Mouse (Mus musculus) neural tube, embryonic 15.5 days (tissue): Measurements from ENCODE around the gene Rorc. TPM values are rescaled to one million over a fixed set of nuclear protein-coding genes. Genes with fewer than 3 reads are reported as not detected.

Experiments
- ATAC-seq: fragments of 200-750 bp; cut with Nextera tagmentation; 2 replicates; pipeline ENCODE4 v1.8.0; 2017; ENCODE audit warnings: mild to moderate bottlenecking, moderate TSS enrichment, moderate library complexity; ENCODE audit not compliant: low FRiP score
- H3K27ac ChIP-seq: fragments of 300-500 bp; sonication (generic); replicated peaks from 2 replicates; pipeline ENCODE4 v1.5.1; 2015; ENCODE audit warnings: mild to moderate bottlenecking, inconsistent platforms
- H3K27me3 ChIP-seq: fragments of 300-500 bp; sonication (generic); replicated peaks from 2 replicates; pipeline ENCODE4 v1.6.1; 2015; ENCODE audit warnings: inconsistent platforms
- H3K36me3 ChIP-seq: fragments of 300-500 bp; sonication (generic); 2 replicates; pipeline ENCODE4 v1.6.1; 2015; ENCODE audit warnings: inconsistent platforms
- H3K4me1 ChIP-seq: fragments of 300-500 bp; sonication (generic); 2 replicates; pipeline ENCODE4 v1.6.1; 2015; ENCODE audit warnings: inconsistent platforms
- H3K4me2 ChIP-seq: fragments of 300-500 bp; sonication (generic); 2 replicates; pipeline ENCODE4 v1.6.1; 2015; ENCODE audit warnings: inconsistent platforms, mild to moderate bottlenecking, moderate library complexity
- H3K4me3 ChIP-seq: fragments of 300-500 bp; sonication (generic); replicated peaks from 2 replicates; pipeline ENCODE4 v1.5.1; 2015; ENCODE audit warnings: mild to moderate bottlenecking, inconsistent platforms
- H3K9ac ChIP-seq: fragments of 300-500 bp; sonication (generic); replicated peaks from 2 replicates; pipeline ENCODE4 v1.6.1; 2015; ENCODE audit warnings: mild to moderate bottlenecking, inconsistent platforms
- H3K9me3 ChIP-seq: fragments of 300-500 bp; sonication (generic); replicated peaks from 2 replicates; pipeline ENCODE4 v1.6.1; 2016; ENCODE audit warnings: inconsistent platforms
- WGBS: fragments of 180-500 bp; shearing (Covaris S2); methylation state at CpG from one replicate; pipeline ENCODE4 v1.1.7; 2015; ENCODE audit warnings: mixed read lengths; 5-methylcytosine and 5-hydroxymethylcytosine counted together
- polyA plus RNA-seq: library from polyadenylated mRNA; unstranded; fragments of >200 nt; fragmentation: Nextera tagmentation; extraction: Ambion mirVana; gene quantifications from 2 replicates; pipeline ENCODE4 v1.2.1, GENCODE M21; 2015

The Rorc gene
- polyA plus RNA-seq, 1 experiment from 2014 or later = 0.31 TPM

DNA sequence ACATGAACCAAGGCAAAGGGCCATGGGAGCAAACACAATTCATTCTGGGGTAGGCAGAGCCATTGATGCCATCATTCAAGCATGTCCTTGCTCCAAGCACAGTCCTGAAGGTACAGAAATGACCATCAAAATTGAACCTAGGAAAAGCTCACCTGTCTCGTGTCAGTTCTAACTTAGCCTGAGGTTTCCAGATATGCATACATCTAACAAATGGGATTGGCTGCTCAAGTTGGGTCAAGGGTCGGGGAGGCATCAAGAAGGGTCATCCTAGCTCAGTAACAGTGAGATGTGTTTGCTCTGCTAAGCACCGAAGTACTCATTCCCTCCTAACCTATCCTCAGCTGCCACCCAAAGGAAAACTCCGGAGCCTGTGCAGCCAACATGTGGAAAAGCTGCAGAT is 24.3 kb downstream of the Rorc start:
- Histone ChIP-seq H3K36me3 (no peaks in the 10 kb centered on the region), H3K9me3 (no peaks in the 10 kb centered on the region), H3K27ac (no peak overlapping the region), H3K4me3 (no peak overlapping the region), H3K9ac (no peak overlapping the region), H3K4me2 (no peak overlapping the region), H3K4me1 (peaks cover 31% of the 10 kb centered on the region), H3K27me3 (peaks cover 17% of the 10 kb centered on the region)
- WGBS = 86% methylated on average over 4 of the region's 4 CpGs
- no peak for ATAC-seq

DNA sequence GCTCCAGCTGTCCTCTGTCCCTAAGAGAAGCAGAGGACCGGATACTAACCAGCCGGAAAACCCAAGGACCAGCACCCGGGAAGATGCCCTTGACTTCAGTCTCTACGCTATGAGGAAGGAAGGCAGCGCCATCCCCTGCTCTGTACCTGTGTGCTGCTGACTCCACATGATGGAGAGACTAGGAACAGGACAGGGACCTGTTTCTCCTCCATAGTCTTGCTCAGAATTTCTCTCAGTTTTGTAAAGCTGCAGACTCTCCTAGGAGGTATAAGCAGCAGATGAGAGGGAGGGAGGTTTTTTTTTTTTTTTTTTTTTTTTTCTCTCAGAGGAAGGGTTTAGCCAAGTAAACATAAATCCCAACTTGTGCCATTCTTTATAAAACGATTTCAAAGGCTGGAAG is 25.6 kb downstream of the Rorc start, which contains the start of gene Lingo4:
Gene Lingo4, plus strand, starts transcription at position 301 of the 400 bp plus-strand sequence.
- Histone ChIP-seq H3K27me3 (peaks cover 17% of the 10 kb centered on the region), H3K27ac (peak within 1 kb of the TSS; percentile 62), H3K4me1 (peaks cover 28% of the 10 kb centered on the region), H3K4me3 (peak within 1 kb of the TSS; percentile 40), H3K9me3 (no peaks in the 10 kb centered on the region), H3K9ac (peak within 1 kb of the TSS; percentile 51), H3K4me2 (peak within 1 kb of the TSS; percentile 73), H3K36me3 (no peaks in the 10 kb centered on the region)
- 74% methylated on average over 6 of the region's 6 CpGs for WGBS
- no peak for ATAC-seq

DNA sequence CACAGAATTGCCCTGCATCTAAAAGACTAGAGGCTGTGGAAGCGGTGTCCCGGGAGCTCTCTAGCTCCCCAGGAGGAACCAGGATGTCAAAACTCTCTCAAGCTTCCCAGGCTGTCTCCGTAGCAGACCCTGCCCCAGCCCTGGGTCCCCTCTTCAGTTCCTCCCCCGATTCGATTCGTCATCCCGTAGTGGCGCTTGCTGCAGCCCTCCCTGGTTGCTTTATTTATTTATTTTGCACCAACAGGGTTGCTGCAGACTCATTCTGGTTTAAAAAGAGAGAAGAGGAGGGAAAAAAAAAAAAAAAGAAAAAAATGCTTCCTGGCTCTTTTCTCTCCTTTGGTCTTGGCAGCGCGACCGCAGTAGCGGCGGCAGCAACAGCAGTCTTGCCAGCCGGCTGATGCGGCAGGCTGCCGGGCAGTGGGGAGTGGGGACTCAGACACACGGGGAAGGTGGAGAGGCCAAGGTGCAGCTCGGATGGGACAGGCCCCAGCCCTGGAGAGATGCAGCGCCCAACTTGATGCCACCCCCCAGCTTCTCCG is 26.4 kb downstream of the Rorc start:
- H3K27ac ChIP-seq = peak overlapping the region; percentile 62
- under 1% methylated on average over 20 of the region's 20 CpGs for WGBS
- H3K36me3 ChIP-seq = no peaks in the 10 kb centered on the region
- H3K9ac ChIP-seq = peak overlapping the region; percentile 51
- peaks cover 17% of the 10 kb centered on the region for H3K27me3 ChIP-seq
- H3K4me2 ChIP-seq = peak overlapping the region; percentile 73
- no peaks in the 10 kb centered on the region for H3K9me3 ChIP-seq
- ATAC-seq = peak; percentile 78
- peaks cover 28% of the 10 kb centered on the region for H3K4me1 ChIP-seq
- H3K4me3 ChIP-seq = peak overlapping the region; percentile 40

DNA sequence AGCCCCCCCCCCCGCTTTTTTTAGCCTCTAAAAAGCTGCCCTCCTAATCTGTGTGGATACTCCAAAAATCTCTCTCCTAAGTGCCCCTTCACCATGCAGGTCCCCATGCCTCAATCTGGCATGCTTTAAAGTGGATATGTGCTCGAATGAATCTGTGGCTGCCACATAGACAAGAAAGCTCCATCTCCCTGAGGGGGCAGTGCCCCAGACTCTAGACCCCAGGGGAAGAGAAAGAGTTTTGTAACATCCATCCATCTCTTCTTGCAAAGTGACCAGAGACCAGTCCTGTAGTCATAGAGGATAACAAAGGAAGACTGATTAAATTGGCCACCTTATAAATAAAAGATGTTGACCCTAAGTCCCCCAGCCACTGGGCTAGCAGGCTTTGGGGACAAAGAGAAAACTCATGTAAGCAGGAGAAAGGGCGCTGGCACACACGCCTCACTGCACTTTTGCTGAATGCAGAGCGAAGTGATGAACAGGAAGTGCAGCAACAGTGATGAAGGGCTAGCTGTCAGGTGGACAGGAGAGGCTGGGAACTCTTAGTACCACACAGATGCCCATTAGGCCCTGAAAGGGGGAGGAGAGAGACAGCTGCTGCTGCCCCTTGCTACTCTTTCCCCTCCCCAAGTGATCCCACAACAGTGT is 27.2 kb downstream of the Rorc start:
- H3K27ac ChIP-seq = no peak overlapping the region
- H3K27me3 ChIP-seq = peaks cover 17% of the 10 kb centered on the region
- peak overlapping the region; percentile 73 for H3K4me2 ChIP-seq
- H3K9me3 ChIP-seq = no peaks in the 10 kb centered on the region
- peaks cover 36% of the 10 kb centered on the region for H3K4me1 ChIP-seq
- 20% methylated on average over 5 of the region's 5 CpGs for WGBS
- H3K36me3 ChIP-seq = no peaks in the 10 kb centered on the region
- no peak overlapping the region; the same call in 1 of the 2 replicates for H3K9ac ChIP-seq
- H3K4me3 ChIP-seq = peak overlapping the region; percentile 40
- ATAC-seq = peak; percentile 12

DNA sequence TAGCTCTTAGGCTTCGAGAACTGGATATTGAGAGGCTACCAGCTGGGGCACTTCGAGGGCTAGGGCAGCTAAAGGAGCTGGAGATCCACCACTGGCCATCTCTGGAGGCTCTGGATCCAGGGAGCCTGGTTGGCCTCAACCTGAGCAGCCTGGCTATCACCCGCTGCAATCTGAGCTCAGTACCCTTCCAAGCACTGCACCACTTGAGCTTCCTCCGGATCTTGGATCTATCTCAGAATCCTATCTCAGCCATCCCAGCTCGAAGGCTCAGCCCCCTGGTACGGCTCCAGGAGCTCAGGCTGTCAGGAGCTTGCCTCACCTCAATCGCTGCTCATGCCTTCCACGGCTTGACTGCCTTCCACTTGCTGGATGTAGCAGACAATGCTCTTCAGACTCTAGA is 29.9 kb downstream of the Rorc start:
- Histone ChIP-seq H3K4me3 (no peak overlapping the region), H3K27ac (no peak overlapping the region), H3K4me1 (peaks cover 39% of the 10 kb centered on the region), H3K27me3 (peaks cover 11% of the 10 kb centered on the region), H3K4me2 (no peak overlapping the region), H3K36me3 (no peaks in the 10 kb centered on the region), H3K9ac (no peak overlapping the region), H3K9me3 (no peaks in the 10 kb centered on the region)
- no peak for ATAC-seq
- 79% methylated on average over 8 of the region's 8 CpGs for WGBS

DNA sequence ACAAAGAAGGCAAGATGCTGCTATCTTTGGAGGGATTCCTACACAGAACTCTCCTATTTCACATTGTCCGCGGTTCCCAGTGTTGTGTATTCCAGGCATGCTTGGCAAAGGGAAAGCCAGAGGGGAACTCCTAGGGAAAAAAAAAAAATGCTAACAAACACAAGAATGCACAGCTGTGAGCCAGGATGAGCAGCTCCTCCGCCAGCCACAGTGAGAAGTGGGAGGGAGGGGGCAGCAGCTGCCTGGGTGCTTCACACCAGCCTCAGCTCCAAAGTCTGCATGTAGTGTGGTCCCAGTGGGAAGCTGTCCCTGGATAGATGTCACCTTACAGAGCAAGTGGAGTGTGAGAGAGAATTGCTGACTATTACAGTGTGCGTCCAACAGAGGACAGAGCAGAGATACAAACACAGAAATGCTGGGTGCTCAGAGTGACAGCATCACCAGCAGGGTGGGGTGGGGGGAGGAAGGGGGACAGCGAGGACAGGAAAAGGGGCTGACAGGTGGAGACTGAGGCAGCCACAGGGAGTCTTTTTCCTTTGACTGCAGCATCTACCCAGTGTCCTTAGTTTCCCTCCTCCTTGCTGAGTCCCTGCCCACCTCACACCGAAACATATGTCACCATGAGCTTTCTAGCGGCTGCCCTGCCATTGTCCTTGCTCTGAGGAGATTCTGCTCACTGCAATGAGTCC is 31.9 kb downstream of the Rorc start:
- peak; percentile 27; the same call in 1 of the 2 replicates for ATAC-seq
- Histone ChIP-seq H3K27ac (peak overlapping the region; percentile 20), H3K27me3 (peaks cover 5% of the 10 kb centered on the region; the same call in 1 of the 2 replicates), H3K4me1 (peaks cover 23% of the 10 kb centered on the region), H3K9ac (no peak overlapping the region), H3K4me3 (no peak overlapping the region), H3K4me2 (no peak overlapping the region), H3K9me3 (no peaks in the 10 kb centered on the region), H3K36me3 (no peaks in the 10 kb centered on the region)
- WGBS = 32% methylated on average over 7 of the region's 7 CpGs

DNA sequence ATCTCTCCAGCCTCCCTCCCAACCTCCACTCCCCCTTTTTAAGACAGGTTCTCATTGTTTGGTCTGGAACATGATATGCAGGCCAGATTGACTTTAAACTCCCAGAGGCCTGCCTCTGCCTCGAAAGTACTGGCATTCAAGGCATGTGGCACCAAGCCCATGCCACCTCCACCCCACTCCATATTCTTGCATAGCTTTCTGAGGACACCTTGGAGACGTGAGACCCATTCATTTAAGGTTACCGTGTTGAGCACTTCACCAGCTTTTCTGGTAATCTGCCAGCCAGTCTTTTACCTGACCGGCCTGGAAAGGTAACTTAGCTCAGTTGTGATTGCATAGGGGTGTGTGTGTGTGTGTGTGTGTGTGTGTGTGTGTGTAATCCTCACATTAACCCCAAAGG is 33.0 kb downstream of the Rorc start:
- no peak for ATAC-seq
- Histone ChIP-seq H3K36me3 (no peaks in the 10 kb centered on the region), H3K4me1 (peaks cover 15% of the 10 kb centered on the region), H3K9ac (no peak overlapping the region), H3K4me2 (no peak overlapping the region), H3K27me3 (peaks cover 5% of the 10 kb centered on the region; the same call in 1 of the 2 replicates), H3K9me3 (no peaks in the 10 kb centered on the region), H3K4me3 (no peak overlapping the region), H3K27ac (no peak overlapping the region)
- 82% methylated on average over 4 of the region's 4 CpGs for WGBS

DNA sequence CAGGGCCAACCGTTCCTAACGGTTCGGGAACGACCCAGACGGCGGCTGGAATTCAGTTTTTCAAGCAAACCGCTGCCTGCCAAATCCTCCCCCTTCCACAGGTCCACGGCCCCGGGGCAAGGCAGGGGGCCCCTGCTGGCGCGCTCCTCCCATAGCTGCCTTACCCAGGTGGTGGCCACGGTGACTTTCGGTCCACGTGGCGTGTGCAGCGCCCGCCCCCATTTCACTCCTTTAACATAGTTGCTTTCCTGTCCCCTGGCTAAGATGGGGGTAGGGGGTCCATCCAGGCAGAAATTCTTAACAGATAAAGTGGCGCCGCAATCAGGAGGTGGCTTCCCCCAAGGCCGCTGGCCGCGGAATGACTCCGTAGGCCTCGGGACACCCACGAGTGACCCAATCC is 39.9 kb downstream of the Rorc start:
- no peaks in the 10 kb centered on the region for H3K9me3 ChIP-seq
- WGBS = 4% methylated on average over 25 of the region's 25 CpGs
- H3K4me1 ChIP-seq = peaks cover 20% of the 10 kb centered on the region
- H3K36me3 ChIP-seq = no peaks in the 10 kb centered on the region
- peak overlapping the region; percentile 69 for H3K9ac ChIP-seq
- ATAC-seq = peak; percentile 77
- peak overlapping the region; percentile 90 for H3K4me2 ChIP-seq
- peak overlapping the region; percentile 88 for H3K27ac ChIP-seq
- peak overlapping the region; percentile 73 for H3K4me3 ChIP-seq
- no peaks in the 10 kb centered on the region for H3K27me3 ChIP-seq

DNA sequence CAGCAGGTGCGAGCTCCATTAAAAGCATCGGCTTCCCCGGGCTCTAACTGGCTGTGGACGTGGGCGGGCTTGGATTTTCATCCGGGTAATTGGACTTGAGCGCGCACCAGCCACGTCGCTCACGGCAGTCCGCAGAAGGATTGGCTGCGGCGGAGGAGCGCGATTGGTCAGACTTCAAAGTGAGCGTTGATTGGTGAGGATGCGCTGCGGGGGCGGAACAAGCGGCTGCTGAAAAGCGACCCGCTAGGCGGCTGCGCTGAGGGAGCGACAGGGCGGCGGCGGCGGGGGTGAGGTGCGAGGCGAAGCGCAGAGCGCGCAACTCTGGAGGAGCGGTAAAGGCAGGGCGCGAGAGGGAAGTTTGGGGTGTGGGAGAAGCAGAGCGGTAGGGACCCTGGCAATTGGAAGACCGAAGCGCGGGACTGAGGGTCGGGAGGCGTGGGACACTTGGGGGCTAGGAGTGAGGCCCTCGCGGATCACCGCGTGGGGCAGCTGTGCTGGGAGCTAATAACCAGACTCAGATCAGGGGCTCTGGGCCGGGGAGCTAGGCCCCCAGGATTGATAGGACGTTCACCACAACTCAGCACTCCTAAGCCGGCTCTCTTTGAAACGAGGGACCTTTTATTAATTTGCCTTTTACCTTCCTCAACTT is 40.6 kb downstream of the Rorc start, which contains the start of gene Tdrkh:
Gene Tdrkh, plus strand, starts transcription at position 243 of the 649 bp plus-strand sequence.
- Histone ChIP-seq H3K27me3 (no peaks in the 10 kb centered on the region), H3K9me3 (no peaks in the 10 kb centered on the region), H3K4me2 (peak within 1 kb of the TSS; percentile 90), H3K27ac (peak within 1 kb of the TSS; percentile 88), H3K4me1 (peaks cover 20% of the 10 kb centered on the region), H3K4me3 (peak within 1 kb of the TSS; percentile 73), H3K36me3 (no peaks in the 10 kb centered on the region), H3K9ac (peak within 1 kb of the TSS; percentile 83)
- peak; percentile 99 for ATAC-seq
- WGBS = 5% methylated on average over 52 of the region's 52 CpGs

DNA sequence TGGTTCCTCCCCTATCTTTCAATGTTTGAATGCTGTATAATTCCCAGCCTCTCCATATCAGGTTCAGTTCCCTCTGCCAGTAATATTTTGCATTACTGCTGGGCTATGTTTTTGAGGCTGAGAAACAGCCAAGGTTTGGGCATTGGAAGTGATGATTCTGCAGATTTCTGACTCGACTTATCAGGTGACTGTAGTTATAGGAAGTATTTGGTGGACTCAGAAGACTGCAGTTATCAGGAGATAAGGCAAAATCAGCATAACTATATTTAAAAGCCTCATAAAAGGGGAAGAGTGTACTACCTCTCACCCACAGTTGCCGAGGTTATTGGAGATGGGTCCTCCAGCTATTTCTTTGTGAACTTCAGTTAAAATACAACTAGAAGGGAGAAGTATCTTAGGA is 58.4 kb downstream of the Rorc start:
- Histone ChIP-seq H3K27ac (no peak overlapping the region), H3K9me3 (no peaks in the 10 kb centered on the region), H3K4me3 (no peak overlapping the region), H3K4me1 (no peaks in the 10 kb centered on the region), H3K27me3 (no peaks in the 10 kb centered on the region), H3K4me2 (no peak overlapping the region), H3K36me3 (peaks cover 39% of the 10 kb centered on the region), H3K9ac (no peak overlapping the region)
- no peak for ATAC-seq
- WGBS = 82% methylated on average over 2 of the region's 2 CpGs

DNA sequence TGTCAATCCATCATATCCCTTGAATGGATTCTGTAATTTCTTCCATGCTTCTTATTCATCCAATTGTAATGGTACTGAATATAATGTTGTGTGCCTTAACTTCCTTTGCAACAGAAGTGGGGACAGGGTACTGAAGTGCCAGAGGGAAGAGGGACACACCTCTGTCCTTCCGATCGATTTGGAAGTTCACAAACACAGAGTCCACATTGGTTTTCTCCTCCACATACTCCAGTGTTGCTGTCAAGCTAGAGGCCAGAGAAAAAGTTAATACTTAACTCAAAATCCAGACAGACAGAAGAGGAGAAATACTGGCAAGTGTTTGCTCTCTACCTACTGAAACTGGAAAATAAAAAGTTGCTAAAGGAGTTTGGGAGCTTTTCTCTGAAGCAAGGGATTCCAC is 61.7 kb downstream of the Rorc start:
- Histone ChIP-seq H3K27ac (no peak overlapping the region), H3K36me3 (peaks cover 17% of the 10 kb centered on the region), H3K4me2 (no peak overlapping the region), H3K4me3 (no peak overlapping the region), H3K9me3 (no peaks in the 10 kb centered on the region), H3K9ac (no peak overlapping the region), H3K27me3 (no peaks in the 10 kb centered on the region), H3K4me1 (no peaks in the 10 kb centered on the region)
- WGBS = 96% methylated on average over 2 of the region's 2 CpGs
- no peak for ATAC-seq
